Mouse (Mus musculus) MEL-GATA-1-ER (cell line): ENCODE measurements around the gene Llgl1.

Source experiments
- DNase-seq: peaks from one replicate; pipeline ENCODE4 v3.0.0-alpha.2; 2012; ENCODE audit warnings: low read depth; ENCODE audit errors: extremely low read depth

The Llgl1 gene

GRCm38 (mm10) chr11:60699524-60700075 is at the start of gene Llgl1:
Gene Llgl1, plus strand, starts transcription at chr11:60699723.
- peak; percentile 49 for DNase-seq

- no peak for DNase-seq
Measured at GRCm38 (mm10) chr11:60696165-60696564, 3.4 kb upstream of the Llgl1 start.

GRCm38 (mm10) chr11:60697561-60697960 is 2.0 kb upstream of the Llgl1 start:
- peak; percentile 48 for DNase-seq

- peak; percentile 22 for DNase-seq
Measured at GRCm38 (mm10) chr11:60698806-60699523, 558 bp upstream of the Llgl1 start.

- no peak for DNase-seq
Measured at GRCm38 (mm10) chr11:60700320-60701185, 1.0 kb downstream of the Llgl1 start.

- no peak for DNase-seq
Measured at GRCm38 (mm10) chr11:60701611-60702010, 2.1 kb downstream of the Llgl1 start.

- DNase-seq = no peak
Measured at GRCm38 (mm10) chr11:60703131-60703530, 3.6 kb downstream of the Llgl1 start.

GRCm38 (mm10) chr11:60704023-60704880 is 4.7 kb downstream of the Llgl1 start:
- no peak for DNase-seq

- DNase-seq = no peak
Measured at GRCm38 (mm10) chr11:60705255-60705654, 5.7 kb downstream of the Llgl1 start.

GRCm38 (mm10) chr11:60706076-60706475 is 6.6 kb downstream of the Llgl1 start:
- no peak for DNase-seq

- no peak for DNase-seq
Measured at GRCm38 (mm10) chr11:60706696-60707480, 7.4 kb downstream of the Llgl1 start.

GRCm38 (mm10) chr11:60707672-60708071 is 8.1 kb downstream of the Llgl1 start:
- DNase-seq = no peak

GRCm38 (mm10) chr11:60708631-60709030 is 9.1 kb downstream of the Llgl1 start:
- DNase-seq = no peak

GRCm38 (mm10) chr11:60709481-60710465 is 10.2 kb downstream of the Llgl1 start:
- DNase-seq = no peak

GRCm38 (mm10) chr11:60711218-60711617 is 11.7 kb downstream of the Llgl1 start:
- no peak for DNase-seq

GRCm38 (mm10) chr11:60712040-60712439 is 12.5 kb downstream of the Llgl1 start:
- DNase-seq = no peak

GRCm38 (mm10) chr11:60712639-60713255 is 13.2 kb downstream of the Llgl1 start:
- no peak for DNase-seq

- DNase-seq = no peak
Measured at GRCm38 (mm10) chr11:60715833-60716232, 16.3 kb downstream of the Llgl1 start.

GRCm38 (mm10) chr11:60719263-60719662 is 19.7 kb downstream of the Llgl1 start:
- no peak for DNase-seq
